Mouse (Mus musculus) lung, adult 2 months (tissue): ENCODE results near the gene Gm49318. TPM values are rescaled to one million over a fixed set of nuclear protein-coding genes. Genes with fewer than 3 reads are reported as not detected.
"Not testable (repeated sequence)": the region's sequence is repeated elsewhere in the genome, so short reads cannot be mapped to it uniquely, and the experiment has no call there.

ENCODE experiments used
- DNase-seq: peaks from one replicate; pipeline ENCODE4 v3.0.0; 2022
- H3K4me1 ChIP-seq: fragments of 200-500 bp; 2 replicates; pipeline ENCODE4 v1.6.1; 2011; ENCODE audit warnings: low read length; ENCODE audit not compliant: control insufficient read depth, insufficient read depth
- H3K4me3 ChIP-seq: fragments of 200-500 bp; replicated peaks from 2 replicates; pipeline ENCODE3; 2011; ENCODE audit warnings: low read depth, mild to moderate bottlenecking, control low read depth, low read length; ENCODE audit errors: extremely low read depth
- CTCF ChIP-seq: fragments of 200-500 bp; IDR thresholded peaks from 2 replicates; pipeline ENCODE4 v1.5.1; 2011; ENCODE audit warnings: mild to moderate bottlenecking, low read length, control low read depth; ENCODE audit not compliant: insufficient read depth
- POLR2A ChIP-seq: fragments of 200-500 bp; IDR thresholded peaks from 2 replicates; pipeline ENCODE4 v1.6.1; 2011; ENCODE audit warnings: low read depth, mild to moderate bottlenecking, control low read depth, low read length, borderline replicate concordance; ENCODE audit errors: extremely low read depth
- WGBS: fragments of 180-500 bp; shearing (Covaris S2); methylation state at CpG from one replicate; pipeline ENCODE4 v1.1.7; 2018; 5-methylcytosine and 5-hydroxymethylcytosine counted together
- polyA plus RNA-seq: library from polyadenylated mRNA; depleted of rRNA; stranded (reverse); fragments of >200 nt; gene quantifications from 2 replicates; pipeline ENCODE4 v1.2.3, GENCODE M21; 2012

The Gm49318 gene
- polyA plus RNA-seq, 1 experiment = not detected

GRCm38 (mm10) chr9:22076223-22076622 is 5.2 kb upstream of the Gm49318 start:
- H3K4me1 ChIP-seq = no peaks in the 10 kb centered on the region
- no peak overlapping the region for H3K4me3 ChIP-seq
- TF ChIP-seq CTCF (no peak), POLR2A (no peak)
- DNase-seq = no peak
- 91% methylated on average over 23 of the region's 23 CpGs for WGBS

- H3K4me3 ChIP-seq, H3K4me1 ChIP-seq, DNase-seq: not testable (repeated sequence)
- 83% methylated on average over 5 of the region's 5 CpGs for WGBS
Observed at GRCm38 (mm10) chr9:22075778-22076177, 4.7 kb upstream of the Gm49318 start.

- TF ChIP-seq CTCF = no peak
- no peak for TF ChIP-seq POLR2A
- no peaks in the 10 kb centered on the region for H3K4me1 ChIP-seq
- no peak overlapping the region for H3K4me3 ChIP-seq
- 85% methylated on average over 4 of the region's 4 CpGs for WGBS
- no peak for DNase-seq
Observed at GRCm38 (mm10) chr9:22072276-22072675, 1.2 kb upstream of the Gm49318 start.

DNA sequence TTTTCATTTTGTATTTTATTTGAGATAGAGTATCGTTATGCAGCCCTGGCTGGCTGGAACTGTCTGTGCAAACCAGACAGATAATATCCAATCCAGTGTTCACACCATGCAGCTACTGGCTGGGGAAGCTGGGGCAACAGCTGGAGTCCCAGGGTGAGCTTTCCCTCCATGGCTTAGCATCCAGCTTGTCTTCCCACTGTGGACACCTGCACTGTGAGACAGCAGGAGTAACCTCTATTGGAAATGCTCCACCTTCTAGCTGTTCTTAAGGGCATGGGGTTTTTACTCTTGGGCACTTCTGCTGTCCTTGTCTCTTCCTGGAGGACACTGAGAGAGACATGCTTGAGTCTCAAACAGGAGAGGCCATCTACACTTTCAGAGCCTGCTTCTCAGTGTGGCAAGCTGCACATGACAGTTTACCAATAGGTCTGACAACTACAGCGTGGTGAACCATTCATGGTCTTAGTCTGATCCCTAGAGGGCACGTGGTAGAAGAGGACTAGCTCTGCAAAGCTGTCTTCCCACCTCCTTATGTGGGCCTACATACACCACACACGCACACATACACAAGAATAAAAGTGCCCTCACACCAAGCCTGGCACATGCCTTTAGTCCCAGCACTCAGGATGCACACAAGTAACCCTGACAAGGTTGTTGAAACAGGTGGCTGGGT is 1.0 kb downstream of the Gm49318 start:
- Histone ChIP-seq H3K4me1 (no peaks in the 10 kb centered on the region), H3K4me3 (no peak overlapping the region)
- TF ChIP-seq POLR2A (no peak), CTCF (no peak)
- no peak for DNase-seq
- WGBS = 51% methylated on average over 4 of the region's 4 CpGs

GRCm38 (mm10) chr9:22067195-22067594 is 3.9 kb downstream of the Gm49318 start:
- H3K4me3 ChIP-seq = no peak overlapping the region
- no peak for TF ChIP-seq POLR2A
- TF ChIP-seq CTCF = no peak
- WGBS = 85% methylated on average over 5 of the region's 5 CpGs
- DNase-seq = no peak
- no peaks in the 10 kb centered on the region for H3K4me1 ChIP-seq

- no peak overlapping the region for H3K4me3 ChIP-seq
- WGBS = 71% methylated on average over 3 of the region's 3 CpGs
- no peaks in the 10 kb centered on the region for H3K4me1 ChIP-seq
- TF ChIP-seq CTCF (peak; percentile 85), POLR2A (no peak)
- peak; percentile 48 for DNase-seq
Observed at GRCm38 (mm10) chr9:22066433-22066832, 4.6 kb downstream of the Gm49318 start.

- H3K4me1 ChIP-seq = no peaks in the 10 kb centered on the region
- TF ChIP-seq CTCF (no peak), POLR2A (no peak)
- no peak for DNase-seq
- 94% methylated on average over 11 of the region's 11 CpGs for WGBS
- H3K4me3 ChIP-seq = no peak overlapping the region
Observed at GRCm38 (mm10) chr9:22065642-22066041, 5.4 kb downstream of the Gm49318 start.

GRCm38 (mm10) chr9:22064341-22064740 is 6.7 kb downstream of the Gm49318 start:
- Histone ChIP-seq H3K4me3 (no peak overlapping the region), H3K4me1 (no peaks in the 10 kb centered on the region)
- no peak for TF ChIP-seq CTCF
- no peak for TF ChIP-seq POLR2A
- 90% methylated on average over 3 of the region's 3 CpGs for WGBS
- no peak for DNase-seq

DNA sequence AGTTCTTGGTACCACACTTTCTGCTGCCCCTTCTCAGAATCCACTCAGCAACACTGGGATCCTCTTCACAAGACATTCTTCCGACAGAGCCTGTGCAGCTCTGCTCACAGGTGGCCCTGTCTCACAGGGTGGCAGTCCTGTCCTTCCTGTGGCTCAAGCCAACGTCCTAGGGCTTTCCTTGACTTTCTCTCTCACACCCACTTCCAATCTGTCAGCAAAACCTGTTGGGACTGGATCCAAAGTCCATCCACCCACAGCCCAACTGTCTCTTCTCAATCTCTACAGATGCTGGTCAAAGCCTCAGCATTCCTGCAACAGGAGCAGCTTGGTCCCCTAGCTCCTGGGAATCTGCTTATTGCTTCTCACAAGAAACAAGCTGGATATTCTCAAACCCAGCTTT is 9.7 kb downstream of the Gm49318 start:
- Histone ChIP-seq H3K4me3 (no peak overlapping the region), H3K4me1 (no peaks in the 10 kb centered on the region)
- TF ChIP-seq POLR2A (no peak), CTCF (no peak)
- 78% methylated on average over 2 of the region's 2 CpGs for WGBS
- no peak for DNase-seq

GRCm38 (mm10) chr9:22058011-22058424 is 13.0 kb downstream of the Gm49318 start:
- TF ChIP-seq CTCF = no peak
- TF ChIP-seq POLR2A = no peak
- DNase-seq = no peak
- Histone ChIP-seq H3K4me3 (no peak overlapping the region), H3K4me1 (peaks cover 4% of the 10 kb centered on the region)
- 83% methylated on average over 9 of the region's 9 CpGs for WGBS
